ENCODE assay signal across 9 mouse cellular contexts in the genomic region with DNA sequence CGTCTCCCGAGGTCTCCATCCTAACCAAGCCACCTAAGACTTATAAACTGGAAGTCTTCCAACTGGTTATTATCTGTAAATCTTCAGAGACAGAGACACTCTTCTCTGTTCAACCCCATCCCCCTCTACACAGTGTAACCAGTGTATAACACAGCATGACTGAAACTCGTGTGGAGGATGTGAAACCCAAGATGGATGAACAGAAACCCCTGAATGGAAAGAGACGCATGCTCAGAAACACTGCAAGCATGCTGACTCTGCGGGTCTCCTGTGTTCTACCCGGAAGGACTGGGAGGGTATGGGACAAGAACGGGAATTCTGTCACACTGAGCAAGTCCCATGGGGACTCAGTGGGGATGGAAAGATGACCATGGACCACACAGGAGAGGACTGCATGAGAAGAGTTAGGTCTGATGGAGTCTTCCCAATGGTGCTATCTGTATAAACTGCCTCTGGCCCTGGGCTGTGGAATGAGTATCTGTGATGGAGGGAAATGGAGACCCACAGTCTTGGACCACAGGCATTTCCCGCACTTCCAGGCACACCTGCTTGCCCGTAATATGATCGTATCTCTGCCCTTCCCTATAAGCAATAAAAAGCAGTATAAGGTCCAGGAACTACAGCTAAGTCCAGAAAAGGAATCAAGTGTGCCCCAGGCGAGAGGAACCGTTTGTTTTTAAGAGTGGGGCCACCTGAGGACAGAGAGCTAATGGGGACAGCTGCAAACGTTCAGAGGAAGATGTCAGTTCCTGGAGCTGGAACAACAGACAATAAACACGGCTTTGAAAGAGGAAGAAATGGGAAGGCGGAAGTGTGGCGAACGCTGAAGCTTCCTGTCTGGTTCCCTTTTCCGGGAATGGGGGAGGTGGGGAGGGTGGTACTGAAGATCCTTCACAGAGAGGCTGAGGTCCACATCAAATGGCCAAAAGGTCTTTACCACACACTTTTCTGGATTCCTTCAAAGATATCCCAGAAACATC. TPM values are rescaled to one million over a fixed set of nuclear protein-coding genes. Genes with fewer than 3 reads are reported as not detected.
DNase-seq lines count a peak whose midpoint lies in the region; ATAC-seq lines count a peak whose summit lies in the region.
"Had no signal": no experiment of that assay in that cellular context is flagged by ENCODE, and none has a peak within 500 bp of the region (broad histone marks: within the 10 kb centered on the region; RNA-seq: fewer than 3 reads in every experiment).

No protein-coding gene starts in this region.

- DNase-seq in limb, embryonic 10.5 days (ENCODE audit: low spot score), result no peak
- peak; percentile 86 for DNase-seq in heart, adult 8-10 months (ENCODE audit: low spot score)
- peak; percentile 32 to 58 for DNase-seq in kidney, postnatal 25 days
- DNase-seq in spleen, adult 18-20 months, result peak; percentile 21 to 38
- no peak for DNase-seq in cerebellum, adult 9-11 months
- no peak for DNase-seq in adrenal gland, adult 8-10 months
- no peak for DNase-seq in left cerebral cortex, adult 9 months (ENCODE audit: low spot score in 2 of 2)

- H3K4me2 ChIP-seq in limb, embryonic 12.5 days, result no peak overlapping the region

- no peaks in the 10 kb centered on the region for H3K36me3 ChIP-seq in limb, embryonic 12.5 days
- no peaks in the 10 kb centered on the region for H3K36me3 ChIP-seq in limb, embryonic 10.5 days

- no peak overlapping the region for H3K4me3 ChIP-seq in limb, embryonic 12.5 days (replicated peaks)
- H3K4me3 ChIP-seq in limb, embryonic 10.5 days, result no peak overlapping the region

- ATAC-seq in limb, embryonic 12.5 days (ENCODE audit: insufficient number of reproducible peaks, insufficient read depth, low FRiP score, low TSS enrichment, low read depth), result peak; percentile 52; the same call in 1 of the 2 replicates

- 0 out of 2 replicates have a peak overlapping the region, but pooled peaks have one; percentile 18 for H3K27ac ChIP-seq in limb, embryonic 12.5 days
- H3K27ac ChIP-seq in limb, embryonic 10.5 days, result no peak overlapping the region

- 58% methylated on average over 18 of the region's 18 CpGs for WGBS in limb, embryonic 12.5 days
- whole genome bisulfite sequencing in limb, embryonic 10.5 days, result 77% methylated on average over 18 of the region's 18 CpGs

- H3K4me1 ChIP-seq in limb, embryonic 12.5 days (replicated peaks), result no peaks in the 10 kb centered on the region
- H3K4me1 ChIP-seq in limb, embryonic 10.5 days, result peaks cover 7% of the 10 kb centered on the region; the same call in 1 of the 2 replicates

- H3K9ac ChIP-seq in limb, embryonic 12.5 days (replicated peaks), result no peak overlapping the region

- H3K9me3 ChIP-seq in limb, embryonic 12.5 days, result no peaks in the 10 kb centered on the region
- no peaks in the 10 kb centered on the region for H3K9me3 ChIP-seq in limb, embryonic 10.5 days (replicated peaks)

- no peaks in the 10 kb centered on the region for H3K27me3 ChIP-seq in limb, embryonic 12.5 days
- H3K27me3 ChIP-seq in limb, embryonic 10.5 days (ENCODE audit: low read depth, poor library complexity, severe bottlenecking), result no peaks in the 10 kb centered on the region

RNA-seq across cellular contexts. Expression of a gene that starts 1.7 kb away (rescaled TPM):
- polyA plus RNA-seq in limb, embryonic 12.5 days (2016; fragmentation: Nextera tagmentation; extraction: Ambion mirVana), result 0.38 TPM in 1 of 2 replicates, not detected in the other
- polyA plus RNA-seq in limb, embryonic 10.5 days (2016; fragmentation: Nextera tagmentation; extraction: Ambion mirVana), result 0.25 and 0.67 TPM in 2 replicates
- total RNA-seq in heart, adult 8-10 months (2022), result not detected
- total RNA-seq in adrenal gland, adult 8-10 months (2022), result not detected
- total RNA-seq: left cerebral cortex, postnatal 14 days had no signal

RNA-seq across cellular contexts. Expression of a gene that starts 8.0 kb away (rescaled TPM):
- not detected in 2 replicates for polyA plus RNA-seq in limb, embryonic 12.5 days (2016; fragmentation: Nextera tagmentation; extraction: Ambion mirVana)
- not detected in 2 replicates for polyA plus RNA-seq in limb, embryonic 10.5 days (2016; fragmentation: Nextera tagmentation; extraction: Ambion mirVana)
- not detected for total RNA-seq in heart, adult 8-10 months (2022)
- not detected for total RNA-seq in adrenal gland, adult 8-10 months (2022)

RNA-seq across cellular contexts. Expression of a gene that starts 14.5 kb away (rescaled TPM):
- polyA plus RNA-seq in limb, embryonic 12.5 days (2016; fragmentation: Nextera tagmentation; extraction: Ambion mirVana), result not detected in 2 replicates
- polyA plus RNA-seq in limb, embryonic 10.5 days (2016; fragmentation: Nextera tagmentation; extraction: Ambion mirVana), result not detected in 2 replicates
- total RNA-seq in heart, adult 8-10 months (2022), result not detected
- not detected for total RNA-seq in adrenal gland, adult 8-10 months (2022)
- total RNA-seq: left cerebral cortex, postnatal 14 days had no signal

RNA-seq across cellular contexts. Expression of a gene that starts 31.8 kb away (rescaled TPM):
- polyA plus RNA-seq in limb, embryonic 12.5 days (2016; fragmentation: Nextera tagmentation; extraction: Ambion mirVana), result not detected in 2 replicates
- polyA plus RNA-seq in limb, embryonic 10.5 days (2016; fragmentation: Nextera tagmentation; extraction: Ambion mirVana), result not detected in 2 replicates
- not detected for total RNA-seq in heart, adult 8-10 months (2022)
- not detected for total RNA-seq in adrenal gland, adult 8-10 months (2022)
- total RNA-seq: left cerebral cortex, postnatal 14 days had no signal

RNA-seq across cellular contexts. Expression of a gene that starts 49.9 kb away (rescaled TPM):
- polyA plus RNA-seq in limb, embryonic 12.5 days (2016; fragmentation: Nextera tagmentation; extraction: Ambion mirVana), result 190 and 192 TPM in 2 replicates
- 168 and 181 TPM in 2 replicates for polyA plus RNA-seq in limb, embryonic 10.5 days (2016; fragmentation: Nextera tagmentation; extraction: Ambion mirVana)
- total RNA-seq in heart, adult 8-10 months (2022), result 10 to 100 TPM; 77.7 to 87.7 (median 81.1) TPM
- 100 to 1,000 TPM in 2 of 4 experiments, 10 to 100 TPM in 2; 89.8 to 123 (median 106) TPM for total RNA-seq in adrenal gland, adult 8-10 months (2022)

Comparison
In these comparisons a context has a peak if more than half of its experiments do, and no peak if none do; other contexts are left out.
1. DNase-seq: peak in heart, adult 8-10 months (single experiment), kidney, postnatal 25 days (2 of 2) and spleen, adult 18-20 months (2 of 2); none in limb, embryonic 10.5 days (single experiment), cerebellum, adult 9-11 months (single experiment), adrenal gland, adult 8-10 months (single experiment) and left cerebral cortex, adult 9 months (0 of 2).